Mouse (Mus musculus): ENCODE results near the gene Cops7b.

The Cops7b gene

DNA sequence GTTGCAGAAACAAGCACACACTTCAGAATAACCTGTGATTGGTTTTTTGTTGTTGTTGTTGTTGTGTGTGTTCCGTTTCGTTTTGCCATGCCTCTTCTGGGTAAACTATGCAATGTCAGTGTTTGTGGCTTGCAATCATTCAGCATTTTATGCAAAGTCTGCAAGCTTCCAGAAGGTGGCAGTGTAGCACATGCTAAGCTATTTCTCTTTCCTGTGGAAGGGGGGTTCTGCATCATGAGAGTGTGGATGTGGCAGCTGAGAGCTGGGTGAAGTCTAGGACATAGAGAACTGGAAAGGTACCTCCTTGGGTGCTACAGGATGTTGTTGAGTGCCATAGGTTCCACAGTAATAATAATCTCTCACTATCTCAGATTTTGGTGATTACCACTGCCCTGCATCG, 15.8 kb downstream of the Cops7b start:
- DNase-seq, result peak; percentile 6

DNA sequence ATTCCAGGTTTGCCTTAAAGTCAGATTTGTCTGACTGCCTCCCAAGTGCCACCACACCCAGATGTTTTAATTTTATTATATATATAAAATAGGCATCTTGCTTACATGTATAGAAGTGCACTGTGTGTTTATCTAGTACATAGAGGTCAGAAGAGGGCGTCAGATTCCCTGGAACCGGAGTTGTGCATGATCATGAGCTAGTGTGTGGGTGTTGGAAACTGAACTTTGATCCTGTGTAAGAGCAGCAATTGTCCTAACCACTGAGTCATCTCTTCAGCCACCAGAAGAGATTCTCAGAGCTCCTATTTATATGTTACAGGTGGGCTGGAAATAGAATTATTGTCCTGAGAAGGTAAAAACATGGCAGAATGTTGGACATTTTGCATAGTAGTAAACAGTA, 17.4 kb downstream of the Cops7b start:
- DNase-seq, result no peak

DNA sequence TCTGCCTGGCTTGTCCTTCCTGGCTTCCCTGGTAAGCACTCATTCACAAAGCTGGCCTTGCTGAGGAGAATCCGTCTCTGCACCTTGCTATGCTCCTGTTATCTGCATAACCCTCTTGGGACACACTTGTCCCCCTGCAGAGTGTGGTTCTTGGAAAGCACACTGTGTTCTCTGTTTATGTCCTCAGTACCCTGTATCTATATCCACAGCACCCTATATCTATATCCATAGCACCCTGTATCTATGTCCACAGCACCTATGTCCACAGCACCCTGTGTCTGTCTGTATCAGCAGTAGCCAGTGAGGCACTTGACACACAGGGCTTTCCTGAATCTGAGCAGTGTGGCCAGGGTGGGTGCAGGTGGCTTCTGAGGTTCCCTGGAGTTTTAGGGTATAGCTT, 28.2 kb downstream of the Cops7b start:
- no peak for DNase-seq

DNA sequence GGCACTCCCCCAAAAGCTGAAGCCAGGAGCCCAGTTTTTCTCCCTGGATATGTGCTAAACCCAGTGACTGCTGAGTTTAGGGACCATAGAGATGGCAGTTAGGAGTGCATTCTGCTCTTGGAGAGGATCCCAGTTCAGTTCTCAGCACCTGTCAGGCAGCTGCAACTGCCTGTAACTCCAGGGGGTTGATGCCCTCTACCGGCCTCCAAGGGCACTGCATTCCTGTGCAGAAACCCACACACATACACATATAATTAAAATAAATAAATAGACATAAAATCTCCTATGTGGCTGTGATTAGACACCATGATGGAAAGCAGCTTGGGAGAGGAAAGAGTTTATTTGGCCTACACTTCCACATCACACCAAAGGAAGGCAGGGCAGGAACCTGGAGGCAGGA, 29.4 kb downstream of the Cops7b start:
- no peak for DNase-seq

DNA sequence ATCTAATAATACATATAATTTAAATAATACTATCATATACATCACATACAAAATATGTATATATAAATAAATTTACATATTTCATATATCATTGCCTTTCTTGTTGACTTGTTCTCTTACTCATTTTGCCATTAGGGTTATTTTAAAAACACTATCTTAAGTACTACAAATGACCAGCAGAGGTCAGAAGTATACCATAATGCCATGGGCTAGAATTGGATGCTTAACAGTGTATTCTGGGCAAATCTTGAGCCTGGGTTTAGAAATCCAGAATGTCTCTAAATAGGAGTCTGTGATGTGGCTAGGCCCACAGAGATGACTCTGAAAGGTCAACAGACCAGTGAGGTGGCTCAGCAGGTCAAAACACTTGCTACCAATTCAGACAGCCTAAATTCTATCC, 31.6 kb downstream of the Cops7b start:
- DNase-seq, result no peak

DNA sequence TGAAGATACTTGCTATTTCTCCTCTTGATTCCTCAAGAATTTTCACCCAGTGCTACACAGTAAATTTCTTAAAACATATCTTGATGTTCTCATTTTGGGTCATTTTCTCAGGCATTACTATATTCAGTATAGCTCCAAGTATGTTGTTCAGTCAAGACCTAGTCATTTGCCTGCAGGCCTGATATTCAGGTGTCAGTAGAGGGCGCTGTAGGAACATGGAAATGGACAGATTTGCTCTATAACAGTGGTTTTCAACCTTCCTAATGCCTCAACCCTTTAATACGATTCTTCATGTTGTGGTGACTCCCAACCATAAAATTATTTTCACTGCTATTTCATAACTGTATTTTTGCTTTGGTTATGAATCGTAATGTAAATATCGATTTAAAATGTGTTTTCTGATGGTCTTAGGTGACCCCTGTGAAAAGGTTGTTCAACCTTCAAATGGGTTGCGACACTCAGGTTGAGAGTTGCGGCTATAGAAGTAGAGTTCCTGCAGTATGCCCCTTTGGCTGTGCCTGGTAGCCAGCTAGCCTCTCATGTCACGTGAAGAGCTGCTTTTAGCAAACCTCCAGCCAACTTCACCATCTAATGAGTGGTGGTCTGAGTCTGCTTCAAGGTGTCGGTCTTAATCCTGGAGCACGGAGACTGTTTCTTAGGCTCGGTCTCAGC, 35.9 kb downstream of the Cops7b start:
- DNase-seq, result peak; percentile 52

DNA sequence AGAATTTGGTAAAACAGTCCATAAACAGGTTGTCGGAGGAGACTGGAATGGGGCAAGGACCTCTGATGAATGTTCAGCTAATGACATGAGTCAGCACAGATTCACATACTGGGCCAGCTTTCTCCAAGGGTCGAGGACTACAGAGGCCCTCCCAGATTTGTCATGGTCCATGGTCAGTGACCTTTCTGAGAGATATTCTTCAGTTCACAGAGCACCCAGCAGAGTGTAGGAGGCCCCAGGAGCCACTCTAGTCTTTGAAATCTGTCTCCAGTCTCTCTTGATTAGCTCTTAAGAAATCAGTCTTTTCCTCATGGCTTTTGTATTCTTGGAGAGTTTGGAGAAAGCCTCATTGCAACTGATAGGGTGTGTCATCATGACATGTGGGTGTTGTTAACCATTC, 39.6 kb downstream of the Cops7b start:
- no peak for DNase-seq

DNA sequence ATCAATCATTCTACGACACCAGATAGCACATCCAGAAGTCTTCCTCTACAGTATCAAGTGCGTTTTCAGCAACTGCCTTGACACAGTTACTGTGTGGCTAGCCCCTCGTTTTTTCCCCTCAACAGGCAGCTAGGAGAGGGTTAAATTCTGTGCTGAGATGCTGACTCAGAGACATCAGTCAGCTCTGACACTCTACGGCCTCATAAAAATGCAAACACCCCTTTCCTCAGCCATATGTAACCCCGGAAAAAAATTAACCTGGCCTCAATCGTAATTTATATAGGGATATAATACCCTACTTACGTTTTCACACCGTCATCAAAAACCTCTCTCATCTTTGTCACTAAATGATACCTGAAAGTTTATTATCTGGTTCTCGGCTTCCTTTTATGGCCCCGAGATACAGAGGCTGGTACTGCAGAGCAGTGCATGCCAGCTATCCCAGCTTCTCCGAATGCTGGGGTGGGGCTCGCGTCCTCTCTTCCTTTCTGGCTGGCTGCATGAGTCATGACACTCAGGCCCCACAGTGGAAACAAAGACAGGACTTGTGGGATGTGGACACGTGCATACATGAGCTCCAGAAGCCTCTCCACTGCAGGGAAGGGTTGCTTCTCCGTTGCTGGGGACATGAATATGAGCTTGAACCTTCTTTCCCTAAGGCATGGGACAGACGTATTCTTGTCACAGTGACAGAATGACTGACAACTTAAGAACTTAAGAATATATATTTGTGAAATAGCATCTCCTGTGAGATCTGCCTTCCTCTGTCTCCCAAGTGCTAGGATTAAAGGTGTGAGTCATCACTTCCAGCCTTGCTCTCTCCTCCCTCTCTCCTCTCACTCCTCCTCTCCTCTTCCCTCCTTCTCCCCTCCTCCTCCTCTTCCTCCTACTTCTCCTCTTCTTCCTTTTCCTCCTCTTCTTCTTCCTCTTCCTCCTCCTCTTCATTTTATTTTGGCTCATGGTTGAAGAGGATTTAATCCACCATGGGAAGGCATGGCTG, 40.6 kb downstream of the Cops7b start:
- no peak for DNase-seq

GRCm38 (mm10) chr1:86628270-86628669, 45.6 kb downstream of the Cops7b start:
- no peak for DNase-seq

GRCm38 (mm10) chr1:86629936-86630335, 47.2 kb downstream of the Cops7b start:
- no peak for DNase-seq

DNA sequence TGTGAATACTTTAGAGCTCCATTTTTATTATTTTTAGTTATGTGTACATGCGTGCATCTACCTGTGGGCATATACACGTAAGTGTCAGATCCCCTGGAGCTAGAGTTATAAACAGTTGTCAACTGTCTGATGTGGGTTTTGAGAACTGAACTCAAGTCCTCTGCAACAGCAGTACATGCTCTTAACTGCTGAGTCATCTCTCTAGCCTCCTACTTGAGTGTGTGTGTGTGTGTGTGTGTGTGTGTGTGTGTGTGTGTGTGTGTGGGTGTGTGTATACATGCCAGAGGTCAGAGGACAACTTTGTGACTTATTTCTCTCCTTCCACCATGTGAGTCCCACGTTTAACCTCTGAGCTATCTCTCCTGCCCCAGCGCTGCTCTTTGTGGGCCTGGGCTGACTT, 47.8 kb downstream of the Cops7b start:
- DNase-seq, result no peak

DNA sequence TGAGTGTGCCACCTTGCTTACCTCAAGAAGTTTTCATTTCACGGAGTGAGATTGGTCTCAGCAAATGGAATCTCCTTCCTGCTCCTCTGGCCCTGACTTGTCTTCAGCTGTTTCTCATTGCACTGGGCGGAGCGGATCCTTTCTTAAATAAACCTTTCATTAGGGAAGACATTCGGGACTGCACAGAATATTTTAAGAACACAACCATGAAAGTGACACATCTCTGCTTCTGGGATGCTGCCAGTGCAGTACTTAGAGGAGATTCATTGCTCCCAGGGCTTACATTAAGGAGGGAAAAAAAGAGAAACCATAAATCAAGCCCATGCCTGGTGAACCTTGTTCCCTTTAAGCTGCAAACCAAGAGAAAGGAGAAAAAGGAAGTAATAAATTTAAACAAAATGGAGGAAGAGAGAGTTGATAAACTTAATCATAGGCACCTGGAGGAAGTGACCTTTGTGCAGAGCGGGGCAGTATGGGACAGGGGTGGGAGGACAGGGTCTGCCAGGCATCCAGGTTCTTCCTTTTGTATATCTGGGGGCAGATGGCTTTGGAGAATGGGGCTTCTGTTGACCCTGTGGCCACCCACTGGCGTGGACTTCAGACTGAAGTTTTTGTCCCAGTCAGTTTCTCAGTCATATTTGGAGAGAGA, 50.2 kb downstream of the Cops7b start:
- DNase-seq, result no peak

DNA sequence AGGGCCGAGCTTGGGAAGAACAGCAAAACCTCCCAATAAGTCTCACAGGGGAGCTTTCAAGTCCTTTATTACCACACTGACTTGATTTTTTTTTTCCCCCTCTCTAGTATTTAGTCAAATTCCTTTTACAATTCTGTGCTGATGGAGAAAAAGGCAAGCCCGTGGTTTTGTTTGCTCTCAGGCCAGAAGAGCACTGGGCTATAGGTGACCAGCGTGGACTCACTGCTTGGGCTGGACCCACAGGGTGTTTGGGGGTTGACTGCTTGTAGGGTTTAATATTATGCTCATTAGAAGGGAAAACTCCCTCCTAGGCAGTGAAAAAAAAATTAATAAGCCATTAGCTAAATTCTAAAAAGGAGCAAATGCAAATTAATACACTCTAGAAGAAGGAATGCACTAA, 50.7 kb downstream of the Cops7b start:
- DNase-seq, result no peak

GRCm38 (mm10) chr1:86633840-86634750, 51.4 kb downstream of the Cops7b start:
- DNase-seq, result no peak

DNA sequence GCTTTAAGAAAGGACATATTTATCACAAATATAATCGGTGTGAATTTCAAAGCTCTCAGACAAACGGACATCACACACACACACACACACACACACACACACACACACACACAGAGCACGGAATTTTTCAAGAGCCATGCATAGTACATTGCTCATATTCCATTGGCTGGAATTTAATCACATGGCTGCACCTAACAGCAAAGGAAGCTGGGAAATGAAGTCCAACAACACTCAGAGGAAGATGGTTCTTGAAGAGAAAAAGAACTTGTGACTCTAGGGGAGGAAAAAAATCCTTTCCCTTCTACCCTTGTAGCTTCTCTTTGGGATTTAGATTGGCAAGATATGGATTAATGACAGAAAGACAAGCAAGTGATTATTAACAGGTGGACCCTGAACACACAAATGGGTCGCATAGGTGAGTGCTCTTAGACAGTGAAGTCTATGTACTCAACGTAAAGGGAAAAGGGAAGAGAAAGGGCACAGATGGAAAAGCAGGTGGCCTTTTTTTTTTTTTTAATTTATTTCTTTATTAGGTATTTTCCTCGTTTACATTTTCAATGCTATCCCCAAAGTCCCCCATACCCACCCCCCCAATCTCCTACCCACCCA, 52.2 kb downstream of the Cops7b start:
- DNase-seq, result no peak

- DNase-seq, result peak; percentile 44
Measured at GRCm38 (mm10) chr1:86643101-86643809, 60.6 kb downstream of the Cops7b start.

DNA sequence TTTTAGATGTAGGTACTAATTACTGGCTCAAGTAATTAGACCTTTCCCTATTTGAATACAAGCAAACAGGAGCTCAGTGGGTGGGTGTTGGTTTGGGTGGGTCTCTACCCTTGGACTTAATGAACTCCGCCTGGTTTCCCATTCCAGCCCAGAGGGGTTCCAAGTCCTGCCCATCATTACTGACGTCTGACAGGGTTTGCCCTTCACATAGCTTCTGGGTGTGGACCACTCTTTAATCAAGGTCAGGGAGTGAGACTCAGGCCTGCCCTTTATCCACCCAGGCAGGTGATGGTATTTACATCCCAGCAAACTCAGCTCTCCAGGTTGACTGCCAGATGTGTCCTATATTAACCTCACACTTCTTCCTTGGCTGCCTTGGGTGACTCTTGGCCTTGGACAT, 64.8 kb downstream of the Cops7b start:
- no peak for DNase-seq

DNA sequence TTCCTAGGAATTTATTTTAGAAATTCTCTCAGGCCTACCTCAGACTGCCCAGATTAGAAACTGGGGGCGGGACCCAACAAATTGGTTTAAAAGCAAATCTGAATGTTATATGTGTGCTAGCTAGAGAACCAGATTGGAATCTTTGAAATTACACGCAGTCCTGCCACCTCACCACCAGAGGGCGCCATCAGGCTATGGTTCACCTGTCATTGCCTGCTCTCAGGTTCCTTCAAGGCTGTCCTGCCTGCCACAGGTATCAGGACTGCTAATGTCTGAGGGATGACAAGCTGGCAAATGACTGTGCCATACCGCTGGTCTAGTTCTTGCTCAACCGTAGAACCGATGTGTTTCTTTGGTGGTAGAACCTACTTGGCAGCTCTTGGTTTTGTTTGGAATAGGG, 67.6 kb downstream of the Cops7b start:
- DNase-seq, result peak; percentile 64

DNA sequence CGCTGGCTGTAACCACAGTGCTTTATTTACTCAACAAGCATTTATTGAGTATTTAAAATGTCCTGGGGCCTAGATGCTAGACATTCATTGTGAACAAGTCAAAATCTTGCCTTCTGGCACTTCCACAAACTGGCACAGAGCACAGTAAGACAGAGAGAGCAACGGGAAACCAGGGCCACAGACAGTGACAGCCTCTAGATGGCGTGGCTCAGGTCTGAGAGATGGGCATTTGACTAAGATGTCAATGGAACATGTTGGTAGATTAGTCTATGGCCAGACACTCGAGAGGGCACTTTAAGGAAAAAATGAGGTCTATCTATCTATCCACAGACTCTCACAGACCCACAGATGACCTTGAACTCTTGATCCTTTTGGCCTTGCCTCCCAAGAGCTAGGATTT, 70.0 kb downstream of the Cops7b start:
- DNase-seq, result no peak

DNA sequence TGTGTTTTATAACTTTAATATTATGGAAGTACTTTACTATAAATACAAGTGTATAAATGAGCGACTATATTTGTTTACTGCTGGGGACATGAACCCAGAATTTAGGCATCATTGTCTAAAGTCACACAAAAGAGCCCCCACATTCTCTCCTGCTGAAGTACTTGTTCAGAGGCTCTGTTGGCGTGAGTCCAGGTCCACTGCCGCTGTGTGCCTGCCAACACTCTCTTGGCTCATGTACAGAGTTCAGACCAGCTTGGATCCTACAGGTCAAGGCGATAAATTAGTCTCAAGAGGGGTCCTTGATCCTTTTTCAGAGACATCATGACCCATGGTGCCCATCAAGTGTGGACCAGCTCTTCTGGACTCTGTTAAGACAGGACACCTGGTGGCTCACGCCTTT, 74.4 kb downstream of the Cops7b start:
- DNase-seq, result no peak
